Mouse (Mus musculus) testis, postnatal 14 days (tissue): ENCODE results near the gene Fbxo21.

Experiments used
- DNase-seq: peaks from one replicate; pipeline ENCODE4 v3.0.0; 2021; ENCODE audit warnings: low spot score

The Fbxo21 gene

GRCm38 (mm10) chr5:117980921-117981320, 4.4 kb downstream of the Fbxo21 start:
- no peak for DNase-seq

GRCm38 (mm10) chr5:117981943-117982342, 5.4 kb downstream of the Fbxo21 start:
- DNase-seq: no peak

- DNase-seq: no peak
These were observed 9.8 kb downstream of the Fbxo21 start for GRCm38 (mm10) chr5:117986327-117986726.

- DNase-seq: no peak
These were observed 11.4 kb downstream of the Fbxo21 start for GRCm38 (mm10) chr5:117987891-117988290.

GRCm38 (mm10) chr5:117988367-117988766, 11.8 kb downstream of the Fbxo21 start:
- no peak for DNase-seq

GRCm38 (mm10) chr5:117989773-117990172, 13.2 kb downstream of the Fbxo21 start:
- no peak for DNase-seq

GRCm38 (mm10) chr5:117990957-117991356, 14.4 kb downstream of the Fbxo21 start:
- no peak for DNase-seq

GRCm38 (mm10) chr5:117993550-117993949, 17.0 kb downstream of the Fbxo21 start:
- no peak for DNase-seq

- no peak for DNase-seq
These were observed 18.9 kb downstream of the Fbxo21 start for GRCm38 (mm10) chr5:117995372-117995901.

- DNase-seq: no peak
These were observed 19.4 kb downstream of the Fbxo21 start for GRCm38 (mm10) chr5:117995911-117996310.

- no peak for DNase-seq
These were observed 20.1 kb downstream of the Fbxo21 start for GRCm38 (mm10) chr5:117996581-117996980.

- peak; percentile 73 for DNase-seq
These were observed 21.0 kb downstream of the Fbxo21 start for GRCm38 (mm10) chr5:117997434-117997970.

GRCm38 (mm10) chr5:117999061-117999460, 22.5 kb downstream of the Fbxo21 start:
- DNase-seq: no peak

GRCm38 (mm10) chr5:117999584-117999983, 23.1 kb downstream of the Fbxo21 start:
- no peak for DNase-seq

GRCm38 (mm10) chr5:118002059-118002458, 25.5 kb downstream of the Fbxo21 start:
- DNase-seq: no peak

- DNase-seq: no peak
These were observed 28.1 kb downstream of the Fbxo21 start for GRCm38 (mm10) chr5:118004619-118005018.

GRCm38 (mm10) chr5:118005728-118006127, 29.2 kb downstream of the Fbxo21 start:
- DNase-seq: no peak

- no peak for DNase-seq
These were observed 31.8 kb downstream of the Fbxo21 start for GRCm38 (mm10) chr5:118008344-118008743.

GRCm38 (mm10) chr5:118010872-118011271, 34.3 kb downstream of the Fbxo21 start:
- no peak for DNase-seq

GRCm38 (mm10) chr5:118011796-118012195, 35.3 kb downstream of the Fbxo21 start:
- DNase-seq: no peak

- DNase-seq: peak; percentile 75
These were observed 38.5 kb downstream of the Fbxo21 start for GRCm38 (mm10) chr5:118015028-118015427.

GRCm38 (mm10) chr5:118015669-118016068, 39.1 kb downstream of the Fbxo21 start:
- no peak for DNase-seq

GRCm38 (mm10) chr5:118017527-118017926, 41.0 kb downstream of the Fbxo21 start:
- no peak for DNase-seq

GRCm38 (mm10) chr5:118019905-118020304, 43.4 kb downstream of the Fbxo21 start:
- no peak for DNase-seq
